Mouse (Mus musculus) effector memory CD4-positive, alpha-beta T cell, adult 5 months (primary cell): Measurements from ENCODE around the gene Ddx49. TPM values are rescaled to one million over a fixed set of nuclear protein-coding genes. Genes with fewer than 3 reads are reported as not detected.

Source experiments
- polyA plus RNA-seq: library from polyadenylated mRNA; unstranded; fragments of 100-300 nt; shearing (Covaris generic); gene quantifications from one replicate; pipeline ENCODE4 v1.2.1, GENCODE M21; 2017

Ddx49 gene
- polyA plus RNA-seq: 46.0 TPM

GRCm38 (mm10) chr8:70302358-70302890 is at the start of gene Ddx49, which contains the start of gene Cope:
Ddx49 (minus strand) TSS chr8:70302489.
Cope (plus strand) TSS chr8:70302518.

DNA sequence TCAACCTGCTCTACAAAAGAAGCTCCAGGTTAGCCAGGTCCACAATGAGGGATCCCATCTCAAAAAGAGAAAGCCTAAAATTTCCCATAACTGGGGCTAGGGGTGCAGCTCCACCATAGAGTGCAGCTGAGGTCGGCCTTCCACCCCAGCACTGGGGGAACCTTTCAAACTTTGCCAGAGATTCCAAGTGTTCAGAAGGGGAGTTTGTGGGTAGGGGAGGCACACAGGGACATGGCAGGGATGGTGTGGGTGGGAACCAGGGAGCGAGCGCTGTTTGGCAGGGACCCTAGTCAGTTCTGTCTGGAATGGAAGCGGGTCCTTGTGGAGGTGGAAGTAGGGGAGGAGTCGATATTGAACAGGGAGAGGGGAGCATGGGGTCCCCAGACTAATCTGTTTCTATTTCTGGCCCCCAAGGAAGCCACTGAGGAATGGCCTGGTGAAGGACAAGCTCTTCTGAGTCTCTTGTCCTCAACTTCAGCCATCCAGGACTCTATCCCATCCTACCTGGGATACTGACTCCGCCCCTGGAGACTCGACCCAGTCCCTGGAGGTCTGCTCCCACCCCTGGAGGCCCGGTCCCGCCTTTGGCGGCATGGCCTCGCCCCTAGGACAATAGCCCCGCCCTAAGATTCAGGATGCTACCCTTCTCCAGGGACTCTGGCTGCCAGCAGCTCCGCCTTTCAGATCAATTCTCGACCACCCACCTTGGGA is 27.0 kb upstream of the Ddx49 start, which contains the start of gene Gdf1:
Gene Gdf1, plus strand, starts transcription at position 694 of the 711 bp plus-strand sequence.

DNA sequence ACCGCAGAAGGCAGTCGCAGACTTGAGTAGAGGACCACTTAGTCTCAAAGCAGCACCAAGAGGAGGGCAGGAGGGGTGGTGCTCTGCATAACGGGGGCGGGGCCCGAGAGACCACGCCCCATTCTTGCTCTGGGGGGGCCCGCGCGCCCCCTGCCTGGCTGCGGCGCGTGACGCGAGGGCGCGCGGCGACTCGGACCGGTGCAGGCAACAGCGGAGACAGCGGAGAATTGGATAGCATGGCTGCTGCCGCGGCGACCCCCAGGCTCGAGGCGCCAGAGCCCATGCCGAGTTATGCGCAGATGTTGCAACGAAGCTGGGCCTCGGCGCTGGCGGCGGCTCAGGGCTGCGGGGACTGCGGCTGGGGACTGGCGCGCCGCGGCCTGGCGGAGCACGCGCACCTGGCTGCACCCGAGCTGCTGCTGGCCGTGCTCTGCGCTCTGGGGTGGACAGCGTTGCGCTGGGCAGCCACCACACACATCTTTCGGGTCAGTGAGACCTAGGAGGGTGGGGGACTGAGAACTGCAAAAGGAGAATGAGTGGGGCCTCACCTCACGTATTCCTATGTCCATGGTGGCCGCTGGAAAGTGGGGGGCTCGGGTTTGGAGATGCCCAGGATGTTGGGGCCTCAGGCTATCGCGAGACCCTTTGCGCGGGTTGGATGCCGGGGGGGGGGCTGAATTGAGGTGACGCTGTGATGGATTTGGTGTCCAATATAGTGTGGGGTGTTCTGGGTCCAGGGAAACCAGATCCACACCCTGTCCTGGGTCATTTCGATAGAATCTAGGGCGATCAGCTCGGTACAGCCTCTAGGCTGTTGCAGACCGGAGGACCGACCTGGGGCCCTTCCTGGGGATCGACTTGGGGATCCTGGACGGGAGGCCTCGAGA is 13.6 kb upstream of the Ddx49 start, which contains the start of gene Cers1:
Gene Cers1, plus strand, starts transcription at position 152 of the 887 bp plus-strand sequence.

DNA sequence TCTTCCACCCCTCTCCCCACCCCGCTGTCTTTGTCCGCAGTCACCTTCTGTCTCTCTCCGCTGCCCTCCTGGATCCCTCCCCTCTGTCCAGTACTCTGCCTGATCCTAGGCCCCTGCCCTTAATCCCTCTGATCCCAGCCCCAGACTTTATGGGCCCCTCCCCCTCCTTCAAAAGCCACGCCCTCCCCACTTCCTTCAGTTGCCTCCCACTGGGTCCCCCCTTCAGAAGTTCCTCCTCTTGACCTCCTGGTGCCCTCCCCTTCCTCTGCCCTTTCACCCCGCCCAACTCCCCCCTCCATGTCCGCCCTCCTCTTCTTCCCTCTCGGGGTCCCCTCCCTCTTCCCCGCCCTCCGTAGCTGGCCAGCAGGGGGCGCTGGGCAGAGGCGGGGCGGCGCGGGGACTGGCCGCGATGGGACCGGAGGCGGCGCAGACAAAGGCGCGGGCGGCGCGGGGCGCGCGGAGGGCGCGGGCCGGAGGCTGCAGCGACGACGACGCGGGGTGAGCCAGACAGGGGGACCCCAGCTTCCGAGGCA is 19.6 kb downstream of the Ddx49 start, which contains the start of gene Homer3:
Gene Homer3, plus strand, starts transcription at position 225 of the 533 bp plus-strand sequence.

Other genes starting within 250 kb of the Ddx49 start
- not detected for gene Tm6sf2, start 229.6 kb downstream of the Ddx49 start, polyA plus RNA-seq
- not detected for gene Hapln4, start 219.0 kb downstream of the Ddx49 start, polyA plus RNA-seq
- not detected for gene Ncan, start 181.6 kb downstream of the Ddx49 start, polyA plus RNA-seq
- 36.9 TPM for gene Nr2c2ap, start 171.2 kb downstream of the Ddx49 start, polyA plus RNA-seq
- 19.6 TPM for gene Rfxank, start 163.3 kb downstream of the Ddx49 start, polyA plus RNA-seq
- gene Borcs8, start 163.0 kb downstream of the Ddx49 start, polyA plus RNA-seq: 38.5 TPM
- gene Mef2b, start 162.8 kb downstream of the Ddx49 start, polyA plus RNA-seq: 1.3 TPM
- 39.6 TPM for gene Tmem161a, start 130.1 kb downstream of the Ddx49 start, polyA plus RNA-seq
- gene Slc25a42, start 90.2 kb downstream of the Ddx49 start, polyA plus RNA-seq: 8.4 TPM
- 27.2 TPM for gene Sugp2, start 68.3 kb downstream of the Ddx49 start, polyA plus RNA-seq
- 7.6 TPM for gene Armc6, start 68.0 kb downstream of the Ddx49 start, polyA plus RNA-seq
- 0.54 TPM for gene Homer3, start 19.7 kb downstream of the Ddx49 start, polyA plus RNA-seq
- 214 TPM for gene Cope, start within 50 bp of the Ddx49 start, polyA plus RNA-seq
- gene Cers1, start 13.3 kb upstream of the Ddx49 start, polyA plus RNA-seq: not detected
- 0.46 TPM for gene Gdf1, start 27.3 kb upstream of the Ddx49 start, polyA plus RNA-seq
- 66.6 TPM for gene Upf1, start 50.8 kb upstream of the Ddx49 start, polyA plus RNA-seq
- 1.2 TPM for gene Comp, start 71.1 kb upstream of the Ddx49 start, polyA plus RNA-seq
- 11.2 TPM for gene Crtc1, start 137.1 kb upstream of the Ddx49 start, polyA plus RNA-seq
- 11.5 TPM for gene Klhl26, start 174.5 kb upstream of the Ddx49 start, polyA plus RNA-seq
- gene Tmem59l, start 184.9 kb upstream of the Ddx49 start, polyA plus RNA-seq: not detected
- not detected for gene Crlf1, start 190.7 kb upstream of the Ddx49 start, polyA plus RNA-seq
- gene Rex1bd, start 204.3 kb upstream of the Ddx49 start, polyA plus RNA-seq: 64.7 TPM
- 1,340 TPM for gene Uba52, start 208.3 kb upstream of the Ddx49 start, polyA plus RNA-seq
- 349 TPM for gene Fkbp8, start 225.2 kb upstream of the Ddx49 start, polyA plus RNA-seq
- 64.6 TPM for gene Kxd1, start 225.5 kb upstream of the Ddx49 start, polyA plus RNA-seq
- gene Ell, start 237.0 kb upstream of the Ddx49 start, polyA plus RNA-seq: 37.6 TPM